Mouse (Mus musculus) forebrain, postnatal 0 days (tissue): ENCODE results near the gene Gfod2. TPM values are rescaled to one million over a fixed set of nuclear protein-coding genes. Genes with fewer than 3 reads are reported as not detected.
A peak's percentile ranks its signal among the peaks of the same experiment; 100 is the strongest.

Experiments used
- ATAC-seq: fragments of 200-750 bp; cut with Nextera tagmentation; 2 replicates; pipeline ENCODE4 v1.8.0; 2017; ENCODE audit warnings: mild to moderate bottlenecking, moderate library complexity
- DNase-seq: peaks from one replicate; pipeline ENCODE4 v3.0.0-alpha.2; 2015
- H3K27ac ChIP-seq: fragments of 300-500 bp; sonication (generic); 2 replicates; pipeline ENCODE4 v1.5.1; 2014; ENCODE audit warnings: low read depth, mild to moderate bottlenecking, antibody characterized with exemption, low read length, moderate library complexity, mixed read lengths
- H3K27me3 ChIP-seq: fragments of 300-500 bp; sonication (generic); 2 replicates; pipeline ENCODE4 v1.6.1; 2014; ENCODE audit warnings: mild to moderate bottlenecking, low read length, mixed read lengths; ENCODE audit not compliant: insufficient read depth
- H3K36me3 ChIP-seq: fragments of 300-500 bp; sonication (generic); 2 replicates; pipeline ENCODE4 v1.6.1; 2014; ENCODE audit warnings: mild to moderate bottlenecking, moderate library complexity; ENCODE audit not compliant: insufficient read depth
- H3K4me1 ChIP-seq: fragments of 300-500 bp; sonication (generic); 2 replicates; pipeline ENCODE4 v1.6.1; 2014; ENCODE audit warnings: antibody characterized with exemption; ENCODE audit not compliant: insufficient read depth
- H3K4me2 ChIP-seq: fragments of 300-500 bp; sonication (generic); 2 replicates; pipeline ENCODE4 v1.6.1; 2014; ENCODE audit warnings: low read depth, mild to moderate bottlenecking, moderate library complexity
- H3K4me3 ChIP-seq: fragments of 300-500 bp; sonication (generic); 2 replicates; pipeline ENCODE4 v1.5.1; 2014; ENCODE audit warnings: low read depth, low read length, mixed read lengths
- H3K9ac ChIP-seq: fragments of 300-500 bp; sonication (generic); 2 replicates; pipeline ENCODE4 v1.6.1; 2014; ENCODE audit warnings: mild to moderate bottlenecking
- H3K9me3 ChIP-seq: fragments of 300-500 bp; sonication (generic); 2 replicates; pipeline ENCODE4 v1.6.1; 2016; ENCODE audit warnings: low read length
- CTCF ChIP-seq: sonication (generic); IDR thresholded peaks from 2 replicates; pipeline ENCODE4 v1.5.1; 2016; ENCODE audit warnings: antibody characterized with exemption, control low read depth, low read depth
- WGBS: fragments of 180-500 bp; shearing (Covaris S2); extraction: QIAGEN DNeasy Blood & Tissue Kit; methylation state at CpG from one replicate; pipeline ENCODE4 v1.1.7; 2014; 5-methylcytosine and 5-hydroxymethylcytosine counted together
- polyA plus RNA-seq: library from polyadenylated mRNA; unstranded; fragments of >200 nt; fragmentation: Nextera tagmentation; extraction: Ambion mirVana; gene quantifications from 2 replicates; pipeline ENCODE4 v1.2.1, GENCODE M21; 2015
- total RNA-seq: library from RNA; depleted of rRNA; stranded (reverse); fragments of >200 nt; gene quantifications from 2 replicates; pipeline ENCODE4 v1.2.3, GENCODE M21; 2014

The Gfod2 gene
- total and polyA plus RNA-seq, 2 experiments from 2014 or later: 51.2 to 71.2 TPM

DNA sequence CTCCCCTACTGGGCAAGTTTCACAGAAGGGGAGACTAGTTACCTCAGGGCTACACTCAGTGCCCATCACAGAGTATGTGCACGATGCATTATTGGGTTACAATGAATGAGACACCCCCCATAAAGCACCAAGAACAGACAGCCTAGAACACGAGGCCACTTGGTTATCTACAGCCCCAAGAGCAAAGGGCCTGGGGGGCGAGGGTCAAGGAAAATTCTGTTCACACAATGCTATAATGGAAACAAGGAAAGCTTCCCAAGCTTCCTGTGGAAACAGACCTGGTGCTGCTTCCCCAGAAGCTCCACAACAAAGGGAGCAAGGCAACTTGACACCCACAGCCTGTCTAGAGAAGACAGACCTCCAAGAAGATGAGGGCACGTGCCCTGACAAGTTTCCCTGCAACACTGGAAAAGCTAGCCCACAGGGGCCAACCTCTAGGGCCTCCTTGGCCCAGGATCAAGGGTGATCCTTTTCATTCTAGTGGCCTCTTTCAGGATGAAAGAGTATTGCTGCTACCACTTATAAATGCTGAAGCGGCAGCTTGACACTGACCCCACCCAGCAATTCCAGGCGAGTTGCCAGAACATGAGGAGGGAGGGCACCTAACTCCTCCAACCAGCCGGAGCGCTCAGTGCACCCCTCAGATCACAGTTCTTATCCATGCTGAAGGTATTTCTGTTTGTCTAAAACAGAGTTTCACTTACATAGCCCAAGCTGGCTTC lies 40.8 kb upstream of the Gfod2 start:
- Histone ChIP-seq H3K4me2 (no peak overlapping the region), H3K9ac (no peak overlapping the region), H3K27me3 (no peaks in the 10 kb centered on the region), H3K9me3 (no peaks in the 10 kb centered on the region), H3K4me1 (no peaks in the 10 kb centered on the region), H3K4me3 (no peak overlapping the region), H3K27ac (no peak overlapping the region), H3K36me3 (no peaks in the 10 kb centered on the region)
- no peak; the same call in 1 of the 2 replicates for ATAC-seq
- no peak for TF ChIP-seq CTCF
- peak; percentile 46 for DNase-seq
- WGBS: 45% methylated on average over 8 of the region's 8 CpGs

DNA sequence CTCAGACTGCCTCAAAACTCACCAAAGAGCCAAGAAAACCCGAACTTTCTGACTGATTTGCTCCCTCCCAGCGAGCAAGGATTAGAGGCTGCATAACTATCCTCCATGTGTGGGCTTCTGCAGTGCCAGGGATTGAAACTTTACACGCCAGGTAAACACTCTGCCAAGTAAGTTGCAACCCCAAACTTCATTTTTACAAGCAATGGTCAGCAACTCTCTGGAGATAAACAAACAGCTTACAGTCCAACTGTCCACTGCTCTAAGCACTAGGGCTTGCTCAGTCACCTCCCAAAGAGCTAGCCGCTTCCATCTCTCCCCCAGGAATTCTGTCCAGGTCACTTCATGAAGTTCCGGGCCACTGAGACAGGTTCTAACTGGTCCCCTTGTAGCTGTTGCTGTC lies 39.9 kb upstream of the Gfod2 start:
- Histone ChIP-seq H3K36me3 (no peaks in the 10 kb centered on the region), H3K27me3 (no peaks in the 10 kb centered on the region), H3K4me1 (no peaks in the 10 kb centered on the region), H3K9ac (no peak overlapping the region), H3K4me2 (no peak overlapping the region), H3K4me3 (no peak overlapping the region), H3K27ac (no peak overlapping the region), H3K9me3 (no peaks in the 10 kb centered on the region)
- ATAC-seq (no peak), DNase-seq (no peak)
- TF ChIP-seq CTCF: no peak
- WGBS: 91% methylated on average over 5 of the region's 5 CpGs

DNA sequence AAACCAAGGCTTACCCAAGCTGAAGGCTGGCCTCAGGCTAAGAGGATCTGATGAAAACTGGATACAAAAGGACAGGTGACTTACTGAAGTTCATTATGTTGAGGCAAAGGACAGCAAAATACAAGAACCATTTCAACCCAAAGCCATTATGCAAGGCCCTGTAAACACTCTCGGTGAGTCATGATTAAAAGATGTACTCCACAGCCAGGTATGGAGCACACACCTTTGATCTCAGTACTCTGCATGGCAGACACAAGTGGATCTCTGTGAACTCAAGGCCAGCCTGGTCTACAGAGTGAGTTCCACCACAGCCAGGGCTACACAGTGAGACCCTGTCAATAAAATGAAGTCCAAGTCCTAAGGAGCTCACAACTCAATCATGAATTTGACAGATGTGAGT lies 37.3 kb upstream of the Gfod2 start:
- H3K9me3 ChIP-seq: no peaks in the 10 kb centered on the region
- WGBS: 98% methylated on average over 1 of the region's 1 CpGs

DNA sequence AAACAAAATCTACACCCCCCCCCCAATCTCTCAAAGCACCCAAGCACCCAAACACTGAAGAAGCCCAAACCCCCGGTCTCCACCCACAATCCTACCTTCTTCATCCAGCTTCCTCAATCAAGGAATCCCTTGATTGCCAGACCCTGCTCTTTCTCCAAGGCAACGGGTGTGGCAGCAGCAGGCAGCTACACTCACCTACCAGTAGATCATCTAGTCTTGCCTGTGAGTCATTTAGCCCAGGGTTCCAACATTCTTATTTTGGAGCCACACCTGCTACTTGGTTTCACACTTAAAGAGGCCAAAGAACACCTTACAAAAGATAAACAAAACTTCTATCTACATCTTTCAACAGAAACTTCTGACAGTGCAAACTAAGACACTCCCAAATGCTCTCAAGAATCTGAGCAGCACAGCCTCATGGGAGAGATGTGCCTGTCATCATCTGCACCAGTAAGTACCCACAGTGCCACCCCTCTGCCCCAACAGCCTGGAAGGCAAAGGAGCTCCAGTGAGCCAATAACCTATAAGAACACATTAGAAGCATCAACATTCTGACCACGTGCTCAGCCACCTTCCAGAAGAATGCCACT lies 35.6 kb upstream of the Gfod2 start:
- TF ChIP-seq CTCF: no peak
- H3K4me3 ChIP-seq: no peak overlapping the region
- WGBS: 79% methylated on average over 3 of the region's 3 CpGs

More for the DNA sequence above, 37.3 kb upstream of the Gfod2 start:
- no peak for ATAC-seq
- H3K27ac ChIP-seq: no peak overlapping the region
- H3K36me3 ChIP-seq: no peaks in the 10 kb centered on the region
- H3K4me1 ChIP-seq: no peaks in the 10 kb centered on the region
- no peaks in the 10 kb centered on the region for H3K27me3 ChIP-seq
- no peak overlapping the region for H3K4me3 ChIP-seq
- H3K9ac ChIP-seq: no peak overlapping the region
- no peak for DNase-seq
- TF ChIP-seq CTCF: no peak
- H3K4me2 ChIP-seq: no peak overlapping the region

DNA sequence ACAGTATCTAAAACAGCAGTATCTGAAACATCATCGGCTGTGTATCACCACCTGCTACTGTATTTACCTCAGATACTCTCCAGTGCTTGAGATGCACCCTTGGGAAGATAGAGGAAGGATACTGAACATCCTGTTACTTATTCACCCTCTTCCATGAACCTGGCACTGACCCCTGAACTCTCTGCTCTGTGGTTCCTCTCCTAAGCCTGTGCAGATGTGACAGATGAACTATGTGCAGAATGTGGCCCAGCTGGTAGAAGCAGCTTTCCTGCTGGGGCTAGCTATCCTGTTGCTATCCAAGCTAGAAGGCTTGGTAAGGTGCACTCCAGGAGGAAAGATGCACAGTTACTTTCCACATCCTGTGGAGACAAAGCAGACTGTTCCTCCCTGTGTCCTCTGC lies 34.9 kb upstream of the Gfod2 start:
- no peak for TF ChIP-seq CTCF
- no peak overlapping the region for H3K9ac ChIP-seq
- no peaks in the 10 kb centered on the region for H3K4me1 ChIP-seq
- WGBS: 96% methylated on average over 1 of the region's 1 CpGs
- H3K27ac ChIP-seq: no peak overlapping the region
- H3K27me3 ChIP-seq: no peaks in the 10 kb centered on the region
- H3K4me2 ChIP-seq: no peak overlapping the region
- H3K4me3 ChIP-seq: no peak overlapping the region
- no peaks in the 10 kb centered on the region for H3K9me3 ChIP-seq
- no peaks in the 10 kb centered on the region for H3K36me3 ChIP-seq
- ATAC-seq (no peak), DNase-seq (no peak)

More for the DNA sequence above, 35.6 kb upstream of the Gfod2 start:
- no peak for DNase-seq
- Histone ChIP-seq H3K9me3 (no peaks in the 10 kb centered on the region), H3K4me2 (no peak overlapping the region), H3K9ac (no peak overlapping the region), H3K36me3 (no peaks in the 10 kb centered on the region), H3K4me1 (no peaks in the 10 kb centered on the region), H3K27ac (no peak overlapping the region), H3K27me3 (no peaks in the 10 kb centered on the region)
- no peak for ATAC-seq

DNA sequence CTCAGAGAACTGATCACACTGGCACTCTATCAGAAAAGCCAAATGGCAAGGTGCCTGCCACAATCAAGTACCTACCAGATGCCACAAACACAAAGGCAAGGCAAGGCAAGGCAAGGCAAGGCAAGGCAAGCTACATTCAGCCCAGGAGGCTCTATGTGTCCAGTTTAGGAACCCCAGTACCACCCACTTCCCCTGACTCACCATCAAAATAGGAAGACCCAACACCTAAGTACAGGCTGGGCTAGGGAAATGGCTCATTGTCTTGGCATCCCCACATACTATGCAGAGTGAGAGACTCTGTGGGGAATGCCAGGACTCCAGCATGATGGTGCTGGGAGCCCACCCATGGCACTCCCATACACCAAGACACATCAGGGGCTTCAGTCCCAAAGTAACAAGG lies 31.2 kb upstream of the Gfod2 start:
- Histone ChIP-seq H3K36me3 (peaks cover 10% of the 10 kb centered on the region), H3K9me3 (no peaks in the 10 kb centered on the region), H3K4me3 (no peak overlapping the region), H3K9ac (no peak overlapping the region), H3K4me2 (no peak overlapping the region), H3K27ac (no peak overlapping the region), H3K4me1 (no peaks in the 10 kb centered on the region), H3K27me3 (no peaks in the 10 kb centered on the region)
- no peak for TF ChIP-seq CTCF
- DNase-seq (no peak), ATAC-seq (no peak)

DNA sequence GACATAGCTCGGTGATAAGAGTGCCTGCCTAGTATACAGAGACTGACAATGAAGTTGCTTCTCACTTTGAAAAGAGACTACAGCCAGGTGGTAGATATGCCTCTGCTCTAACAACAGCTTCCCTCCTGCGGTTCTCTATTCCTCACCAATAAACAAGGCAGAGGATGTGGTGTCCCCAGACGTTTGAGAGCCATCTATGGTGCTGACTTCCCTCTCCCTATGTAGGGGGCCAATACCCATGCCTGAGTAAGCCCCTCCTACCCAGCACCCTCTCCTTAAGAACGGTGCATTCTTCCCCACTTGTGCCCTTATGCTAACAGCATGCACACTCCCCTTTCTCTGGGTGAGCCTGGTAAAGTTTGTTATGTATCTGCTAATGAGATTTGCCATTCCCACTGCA lies 30.5 kb upstream of the Gfod2 start:
- Histone ChIP-seq H3K9ac (no peak overlapping the region), H3K4me1 (no peaks in the 10 kb centered on the region), H3K36me3 (peaks cover 10% of the 10 kb centered on the region), H3K4me2 (no peak overlapping the region), H3K4me3 (no peak overlapping the region), H3K9me3 (no peaks in the 10 kb centered on the region), H3K27ac (no peak overlapping the region), H3K27me3 (no peaks in the 10 kb centered on the region)
- no peak for TF ChIP-seq CTCF
- DNase-seq (no peak), ATAC-seq (no peak)
- 60% methylated on average over 4 of the region's 4 CpGs for WGBS
